In the genomic region with DNA sequence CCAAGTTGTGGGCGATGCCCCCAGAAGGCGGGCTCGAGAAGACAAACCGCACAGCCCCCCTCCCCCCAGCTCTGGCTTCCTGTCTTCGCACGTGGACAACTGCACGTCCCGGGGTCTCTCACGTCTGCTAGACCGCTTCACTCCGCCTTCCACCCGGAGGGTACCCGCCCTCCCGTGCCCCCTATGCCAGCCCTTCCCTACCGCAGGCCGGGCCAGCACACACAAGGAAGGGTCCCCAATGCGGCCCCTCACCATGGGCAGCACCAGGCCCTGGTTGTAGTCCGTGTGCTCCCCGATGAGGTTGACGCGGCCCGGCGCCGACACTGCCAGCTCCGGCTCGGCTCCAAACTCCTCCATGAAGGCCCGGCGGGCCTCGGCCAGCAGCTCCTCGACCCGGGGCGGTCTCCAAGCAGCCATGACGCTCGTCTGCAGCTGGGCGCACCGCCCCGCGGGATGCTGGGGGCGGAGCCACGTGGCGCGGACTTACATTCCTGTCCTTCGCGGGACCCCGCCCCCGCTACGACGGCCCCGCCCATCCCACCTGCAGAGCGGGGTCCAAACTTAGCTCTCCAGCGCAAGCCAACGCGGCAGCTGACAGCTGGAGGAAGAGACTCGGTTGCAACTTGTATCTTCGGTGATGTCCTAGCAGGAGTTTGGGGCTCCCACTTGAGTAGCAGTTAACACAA, we compare ENCODE assay signal across 1 mouse cellular context.
TF ChIP-seq lines count a peak whose summit lies in the region.

A gene (minus strand): TSS at position 458 of the 686 bp plus-strand sequence.

TF ChIP-seq in myocyte, 11 proteins besides CTCF, POLR2A, EP300 and RAD21 (continued from another document):
- TF ChIP-seq MYOG (IDR thresholded peaks at IDR 0.05; ENCODE audit: control insufficient read depth in 1 of 3, insufficient read depth in 1 of 3, insufficient read length in 2 of 3, low read depth in 2 of 3) = peak in 2 of 3 experiments; percentile 15 to 55
